Comparison of ENCODE assay signal across 24 mouse cellular contexts in the genomic region with DNA sequence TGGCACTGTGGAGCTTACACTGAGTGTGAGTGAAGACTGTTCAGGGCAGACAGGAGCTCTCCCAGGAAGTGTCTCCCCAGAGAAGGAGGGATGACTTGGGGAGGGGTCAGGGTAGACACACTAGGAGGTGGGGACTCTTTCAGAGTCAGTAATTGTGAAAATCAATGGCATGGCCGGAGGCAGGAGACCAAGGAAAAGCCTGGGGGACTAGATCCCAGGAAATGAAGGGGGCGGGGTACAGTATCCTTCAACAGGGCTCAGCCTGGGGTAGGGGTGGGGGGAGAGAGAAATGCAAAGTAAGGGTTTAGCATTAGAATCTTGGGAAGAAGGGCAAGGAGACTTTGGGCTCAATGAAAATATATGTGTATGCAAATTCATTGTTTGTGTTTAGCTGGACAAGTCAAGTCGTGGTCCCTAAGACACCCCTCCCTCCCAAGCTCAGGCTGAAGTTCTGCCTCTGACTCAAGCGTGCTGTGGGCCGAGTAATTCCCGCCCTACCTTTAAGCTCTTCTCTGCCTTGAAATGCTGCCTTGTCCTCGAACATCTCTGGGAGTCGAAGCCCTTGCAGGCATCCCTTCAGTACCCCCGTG. TPM values are rescaled to one million over a fixed set of nuclear protein-coding genes. Genes with fewer than 3 reads are reported as not detected.
DNase-seq lines count a peak whose midpoint lies in the region; ATAC-seq lines count a peak whose summit lies in the region.
"Had no signal": no experiment of that assay in that cellular context is flagged by ENCODE, and none has a peak within 500 bp of the region (broad histone marks: within the 10 kb centered on the region; RNA-seq: fewer than 3 reads in every experiment).

No protein-coding gene starts in this region.

- DNase-seq in midbrain, embryonic 10.5 days (ENCODE audit: low spot score), result no peak
- peak; percentile 9 for DNase-seq in embryonic facial prominence, embryonic 10.5 days (ENCODE audit: low spot score)
- no peak for DNase-seq in thymus, postnatal 10 days (ENCODE audit: low spot score in 2 of 2)
- DNase-seq: adrenal gland, postnatal 25 days; cerebellum, adult 11 months; cerebellum, postnatal 14 days; embryo, embryonic 11 days; layer of hippocampus, adult 9-11 months; left cerebral cortex, postnatal 4 days; thymus, adult 2 months had no signal

- H3K4me3 ChIP-seq in forebrain, embryonic 13.5 days, result no peak overlapping the region
- H3K4me3 ChIP-seq in forebrain, embryonic 15.5 days, result no peak overlapping the region
- H3K4me3 ChIP-seq in midbrain, embryonic 10.5 days, result no peak overlapping the region
- H3K4me3 ChIP-seq in midbrain, embryonic 16.5 days (ENCODE audit: low read depth, low read length), result no peak overlapping the region
- no peak overlapping the region for H3K4me3 ChIP-seq in embryonic facial prominence, embryonic 10.5 days
- H3K4me3 ChIP-seq in limb, embryonic 13.5 days, result no peak overlapping the region
- H3K4me3 ChIP-seq: hindbrain, embryonic 15.5 days; left cerebral cortex, adult 2 months; lung, embryonic 15.5 days; midbrain, embryonic 13.5 days; neural tube, embryonic 15.5 days had no signal

- no peaks in the 10 kb centered on the region for H3K9me3 ChIP-seq in forebrain, embryonic 13.5 days (replicated peaks)
- no peaks in the 10 kb centered on the region for H3K9me3 ChIP-seq in forebrain, embryonic 15.5 days
- H3K9me3 ChIP-seq in midbrain, embryonic 10.5 days (replicated peaks), result no peaks in the 10 kb centered on the region
- H3K9me3 ChIP-seq in midbrain, embryonic 16.5 days (replicated peaks; ENCODE audit: control insufficient read depth, low read length, poor library complexity, severe bottlenecking), result no peaks in the 10 kb centered on the region
- H3K9me3 ChIP-seq in embryonic facial prominence, embryonic 10.5 days, result no peaks in the 10 kb centered on the region
- no peaks in the 10 kb centered on the region for H3K9me3 ChIP-seq in limb, embryonic 13.5 days
- H3K9me3 ChIP-seq: hindbrain, embryonic 15.5 days; lung, embryonic 15.5 days; midbrain, embryonic 13.5 days; neural tube, embryonic 15.5 days had no signal

- no peak overlapping the region for H3K4me2 ChIP-seq in forebrain, embryonic 13.5 days
- no peak overlapping the region for H3K4me2 ChIP-seq in forebrain, embryonic 15.5 days (replicated peaks)
- no peak overlapping the region for H3K4me2 ChIP-seq in midbrain, embryonic 16.5 days (ENCODE audit: low read length)
- H3K4me2 ChIP-seq in limb, embryonic 13.5 days (replicated peaks), result peak overlapping the region; percentile 38
- H3K4me2 ChIP-seq: hindbrain, embryonic 15.5 days; lung, embryonic 15.5 days; midbrain, embryonic 13.5 days; neural tube, embryonic 15.5 days had no signal

- H3K27ac ChIP-seq in forebrain, embryonic 13.5 days, result no peak overlapping the region
- H3K27ac ChIP-seq in forebrain, embryonic 15.5 days (replicated peaks), result no peak overlapping the region
- H3K27ac ChIP-seq in midbrain, embryonic 10.5 days (replicated peaks), result 0 out of 2 replicates have a peak overlapping the region, but pooled peaks have one; percentile 19
- H3K27ac ChIP-seq in midbrain, embryonic 16.5 days (ENCODE audit: low read length), result no peak overlapping the region
- H3K27ac ChIP-seq in embryonic facial prominence, embryonic 10.5 days (replicated peaks), result peak overlapping the region; percentile 71
- peak overlapping the region; percentile 49; the same call in 1 of the 2 replicates for H3K27ac ChIP-seq in limb, embryonic 13.5 days
- H3K27ac ChIP-seq: hindbrain, embryonic 15.5 days; left cerebral cortex, adult 2 months; liver, embryonic 14.5 days; lung, embryonic 15.5 days; midbrain, embryonic 13.5 days; neural tube, embryonic 15.5 days had no signal

- 27% methylated on average over 9 of the region's 9 CpGs for WGBS in forebrain, embryonic 13.5 days
- WGBS in forebrain, embryonic 15.5 days, result 36% methylated on average over 9 of the region's 9 CpGs
- 23% methylated on average over 9 of the region's 9 CpGs for WGBS in midbrain, embryonic 10.5 days
- 29% methylated on average over 9 of the region's 9 CpGs for WGBS in midbrain, embryonic 16.5 days
- whole genome bisulfite sequencing in embryonic facial prominence, embryonic 10.5 days, result 23% methylated on average over 9 of the region's 9 CpGs
- WGBS in limb, embryonic 13.5 days, result 26% methylated on average over 9 of the region's 9 CpGs

- H3K27me3 ChIP-seq in forebrain, embryonic 13.5 days, result peaks cover 6% of the 10 kb centered on the region; the same call in 1 of the 2 replicates
- H3K27me3 ChIP-seq in forebrain, embryonic 15.5 days, result no peaks in the 10 kb centered on the region
- H3K27me3 ChIP-seq in midbrain, embryonic 10.5 days (ENCODE audit: low read depth, poor library complexity, severe bottlenecking), result peaks cover 43% of the 10 kb centered on the region
- H3K27me3 ChIP-seq in midbrain, embryonic 16.5 days (ENCODE audit: control insufficient read depth, insufficient read depth, low read depth, low read length), result no peaks in the 10 kb centered on the region
- peaks cover 72% of the 10 kb centered on the region for H3K27me3 ChIP-seq in embryonic facial prominence, embryonic 10.5 days (replicated peaks; ENCODE audit: low read depth, poor library complexity, severe bottlenecking)
- H3K27me3 ChIP-seq in limb, embryonic 13.5 days, result peaks cover 50% of the 10 kb centered on the region
- H3K27me3 ChIP-seq: hindbrain, embryonic 15.5 days; lung, embryonic 15.5 days; neural tube, embryonic 15.5 days had no signal

- H3K4me1 ChIP-seq in forebrain, embryonic 13.5 days, result peaks cover 23% of the 10 kb centered on the region
- peaks cover 20% of the 10 kb centered on the region for H3K4me1 ChIP-seq in forebrain, embryonic 15.5 days
- peaks cover 26% of the 10 kb centered on the region for H3K4me1 ChIP-seq in midbrain, embryonic 10.5 days
- no peaks in the 10 kb centered on the region for H3K4me1 ChIP-seq in midbrain, embryonic 16.5 days (ENCODE audit: control insufficient read depth, insufficient read depth, low read length)
- H3K4me1 ChIP-seq in embryonic facial prominence, embryonic 10.5 days, result peaks cover 67% of the 10 kb centered on the region
- peaks cover 39% of the 10 kb centered on the region for H3K4me1 ChIP-seq in limb, embryonic 13.5 days

- ATAC-seq in forebrain, embryonic 13.5 days, result no peak
- no peak for ATAC-seq in forebrain, embryonic 15.5 days (replicated peaks)
- no peak for ATAC-seq in midbrain, embryonic 16.5 days
- no peak for ATAC-seq in limb, embryonic 13.5 days (ENCODE audit: low FRiP score, low read depth)
- no peak for ATAC-seq in megakaryocyte-erythroid progenitor cell, adult 5-6 weeks (replicated peaks; ENCODE audit: low FRiP score, low TSS enrichment, poor library complexity, severe bottlenecking)
- ATAC-seq: activated CD4-positive, CD25-positive, alpha-beta regulatory T cell, adult 4 months; CD4-positive, CD25-positive, alpha-beta regulatory T cell, adult 4 months; forebrain, embryonic 14.5 days; midbrain, embryonic 13.5 days had no signal

- H3K9ac ChIP-seq in forebrain, embryonic 13.5 days, result 0 out of 2 replicates have a peak overlapping the region, but pooled peaks have one; percentile 18
- H3K9ac ChIP-seq in forebrain, embryonic 15.5 days (replicated peaks), result no peak overlapping the region
- H3K9ac ChIP-seq in midbrain, embryonic 16.5 days (ENCODE audit: low read depth, low read length), result no peak overlapping the region
- H3K9ac ChIP-seq in limb, embryonic 13.5 days, result peak overlapping the region; percentile 48; the same call in 1 of the 2 replicates
- H3K9ac ChIP-seq: hindbrain, embryonic 15.5 days; liver, embryonic 14.5 days; lung, embryonic 15.5 days; midbrain, embryonic 13.5 days; neural tube, embryonic 15.5 days had no signal

- no peaks in the 10 kb centered on the region for H3K36me3 ChIP-seq in forebrain, embryonic 13.5 days (ENCODE audit: poor library complexity, severe bottlenecking)
- H3K36me3 ChIP-seq in forebrain, embryonic 15.5 days, result no peaks in the 10 kb centered on the region
- H3K36me3 ChIP-seq in midbrain, embryonic 10.5 days, result no peaks in the 10 kb centered on the region
- H3K36me3 ChIP-seq in midbrain, embryonic 16.5 days (ENCODE audit: control insufficient read depth, insufficient read depth, low read length), result no peaks in the 10 kb centered on the region
- H3K36me3 ChIP-seq in embryonic facial prominence, embryonic 10.5 days (replicated peaks), result no peaks in the 10 kb centered on the region
- H3K36me3 ChIP-seq in limb, embryonic 13.5 days, result no peaks in the 10 kb centered on the region
- H3K36me3 ChIP-seq: hindbrain, embryonic 15.5 days; lung, embryonic 15.5 days; midbrain, embryonic 13.5 days; neural tube, embryonic 15.5 days had no signal

RNA-seq across cellular contexts. Expression of gene Ngfr, which starts 34.1 kb away (rescaled TPM):
- 6.3 and 7.5 TPM in 2 replicates for polyA plus RNA-seq in forebrain, embryonic 13.5 days (2015; fragmentation: Nextera tagmentation; extraction: Ambion mirVana)
- 6.1 and 7.9 TPM in 2 replicates for polyA plus RNA-seq in forebrain, embryonic 15.5 days (2015; fragmentation: Nextera tagmentation; extraction: Ambion mirVana)
- polyA plus RNA-seq in midbrain, embryonic 10.5 days (2016; fragmentation: Nextera tagmentation; extraction: Ambion mirVana), result 17.9 and 22.5 TPM in 2 replicates
- 10.2 and 10.8 TPM in 2 replicates for polyA plus RNA-seq in midbrain, embryonic 16.5 days (2015; fragmentation: Nextera tagmentation; extraction: Ambion mirVana)
- 21.7 and 23.5 TPM in 2 replicates for polyA plus RNA-seq in embryonic facial prominence, embryonic 10.5 days (2016; fragmentation: Nextera tagmentation; extraction: Ambion mirVana)
- polyA plus RNA-seq in limb, embryonic 13.5 days (2015; fragmentation: Nextera tagmentation; extraction: Ambion mirVana), result 29.4 and 34.5 TPM in 2 replicates
- not detected in 2 replicates for total RNA-seq in megakaryocyte-erythroid progenitor cell, adult 5-6 weeks (2014; fragmentation: Nextera tagmentation)
- not detected in 2 replicates for total RNA-seq in megakaryocyte-erythroid progenitor cell, adult 5-6 weeks (2017)
- polyA plus RNA-seq: activated CD4-positive, CD25-positive, alpha-beta regulatory T cell, adult 4 months; CD4-positive, CD25-positive, alpha-beta regulatory T cell, adult 4 months had no signal

RNA-seq across cellular contexts. Expression of gene Phb, which starts 45.1 kb away (rescaled TPM):
- polyA plus RNA-seq in forebrain, embryonic 13.5 days (2015; fragmentation: Nextera tagmentation; extraction: Ambion mirVana), result 187 and 188 TPM in 2 replicates
- 187 and 192 TPM in 2 replicates for polyA plus RNA-seq in forebrain, embryonic 15.5 days (2015; fragmentation: Nextera tagmentation; extraction: Ambion mirVana)
- polyA plus RNA-seq in midbrain, embryonic 10.5 days (2016; fragmentation: Nextera tagmentation; extraction: Ambion mirVana), result 227 and 251 TPM in 2 replicates
- 195 and 197 TPM in 2 replicates for polyA plus RNA-seq in midbrain, embryonic 16.5 days (2015; fragmentation: Nextera tagmentation; extraction: Ambion mirVana)
- polyA plus RNA-seq in embryonic facial prominence, embryonic 10.5 days (2016; fragmentation: Nextera tagmentation; extraction: Ambion mirVana), result 309 and 312 TPM in 2 replicates
- 217 and 221 TPM in 2 replicates for polyA plus RNA-seq in limb, embryonic 13.5 days (2015; fragmentation: Nextera tagmentation; extraction: Ambion mirVana)
- 120 and 179 TPM in 2 replicates for total RNA-seq in megakaryocyte-erythroid progenitor cell, adult 5-6 weeks (2014; fragmentation: Nextera tagmentation)
- total RNA-seq in megakaryocyte-erythroid progenitor cell, adult 5-6 weeks (2017), result 189 and 190 TPM in 2 replicates

Comparison
In these comparisons a context has a peak if more than half of its experiments do, and no peak if none do; other contexts are left out.
1. H3K27ac ChIP-seq: peak in midbrain, embryonic 10.5 days (single experiment), embryonic facial prominence, embryonic 10.5 days (single experiment) and limb, embryonic 13.5 days (single experiment); none in forebrain, embryonic 13.5 days (single experiment), forebrain, embryonic 15.5 days (single experiment) and midbrain, embryonic 16.5 days (single experiment).
2. H3K9ac ChIP-seq: peak in forebrain, embryonic 13.5 days (single experiment) and limb, embryonic 13.5 days (single experiment); none in forebrain, embryonic 15.5 days (single experiment) and midbrain, embryonic 16.5 days (single experiment).